In the genomic region with DNA sequence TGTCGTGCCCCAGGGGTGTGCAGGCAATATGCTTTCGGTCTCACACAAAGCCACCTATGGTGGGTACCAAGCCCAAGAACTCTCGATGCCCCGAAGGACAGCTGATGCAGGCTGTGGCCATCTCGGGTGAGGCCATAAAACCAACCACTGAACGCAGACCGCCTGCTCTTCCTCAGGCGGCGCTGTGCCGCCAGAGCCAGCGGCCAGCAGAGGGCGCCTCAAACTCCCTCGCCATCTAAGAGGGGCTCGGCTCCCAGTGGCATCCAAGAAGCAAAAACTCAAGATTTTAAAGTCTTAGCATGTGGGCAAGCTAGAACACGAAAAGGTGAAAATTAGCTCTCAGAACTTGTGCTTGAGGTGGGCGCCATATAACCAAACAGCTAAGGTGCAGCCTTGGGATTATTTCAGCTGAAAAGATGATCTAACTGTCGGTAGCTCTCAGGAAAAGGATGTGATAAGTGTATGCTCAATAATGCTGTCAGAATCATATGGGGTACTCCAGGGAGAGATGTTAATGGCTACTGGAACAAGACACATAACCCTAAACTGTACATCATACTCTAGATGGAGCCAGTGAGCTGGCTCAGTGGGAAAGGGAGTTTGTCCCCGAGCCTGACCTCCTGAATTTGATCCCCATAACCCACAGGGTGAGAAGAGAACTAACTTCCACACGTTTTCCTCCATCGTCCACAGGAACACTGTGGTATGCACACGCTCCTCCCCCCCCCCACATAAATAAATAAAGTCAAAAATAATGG, we compare ENCODE assay signal across 8 mouse cellular contexts. TPM values are rescaled to one million over a fixed set of nuclear protein-coding genes. Genes with fewer than 3 reads are reported as not detected.
DNase-seq lines count a peak whose midpoint lies in the region; ATAC-seq lines count a peak whose summit lies in the region.

No protein-coding gene starts in this region.

- intact Hi-C loops in heart, postnatal 36 days (cut with DNase I): loop anchor here (1.0 to 5.0 kb wide), 2 partner anchors 123 to 132 kb away; a partner anchor contains a TSS
- intact Hi-C loops in left cerebral cortex, postnatal 14 days (cut with DNase I): loop anchor here (5.0 kb wide), 3 partner anchors 77 to 402 kb away; a partner anchor contains a TSS

- no peak overlapping the region for H3K9ac ChIP-seq in embryonic facial prominence, embryonic 11.5 days (replicated peaks; ENCODE audit: low read length)
- peak overlapping the region; percentile 35; the same call in 1 of the 2 replicates for H3K9ac ChIP-seq in stomach, embryonic 16.5 days (ENCODE audit: low read length)

- H3K4me2 ChIP-seq in embryonic facial prominence, embryonic 11.5 days (ENCODE audit: low read depth, low read length): no peak overlapping the region
- H3K4me2 ChIP-seq in stomach, embryonic 16.5 days (ENCODE audit: low read depth, low read length): peak overlapping the region; percentile 29; the same call in 1 of the 2 replicates

- peaks cover 2% of the 10 kb centered on the region; the same call in 1 of the 2 replicates for H3K27me3 ChIP-seq in embryonic facial prominence, embryonic 11.5 days (ENCODE audit: control insufficient read depth, insufficient read depth, low read length)
- H3K27me3 ChIP-seq in stomach, embryonic 16.5 days (ENCODE audit: control insufficient read depth, insufficient read depth, low read length): peaks cover 18% of the 10 kb centered on the region

- WGBS in embryonic facial prominence, embryonic 11.5 days: 14% methylated on average over 21 of the region's 21 CpGs
- WGBS in stomach, embryonic 16.5 days: 11% methylated on average over 21 of the region's 21 CpGs

- DNase-seq in kidney, adult 18-20 months: peak; percentile 50
- DNase-seq in kidney, adult 11 months: no peak
- DNase-seq in adrenal gland, postnatal 25 days: peak; percentile 70
- DNase-seq in embryonic facial prominence, embryonic 11.5 days (ENCODE audit: low spot score): peak; percentile 79
- peak; percentile 54 to 69 for DNase-seq in heart, postnatal 36 days
- DNase-seq in left cerebral cortex, postnatal 14 days (ENCODE audit: low spot score in 2 of 2): peak; percentile 59 to 70

- ATAC-seq in embryonic facial prominence, embryonic 11.5 days (replicated peaks; ENCODE audit: insufficient number of reproducible peaks, low FRiP score, low TSS enrichment, low read depth): no peak
- peak; percentile 64 for ATAC-seq in megakaryocyte-erythroid progenitor cell, adult 5-6 weeks (replicated peaks; ENCODE audit: low FRiP score, low TSS enrichment, poor library complexity, severe bottlenecking)
- no peak for ATAC-seq in stomach, embryonic 16.5 days (ENCODE audit: insufficient read depth, low FRiP score)

- H3K4me1 ChIP-seq in embryonic facial prominence, embryonic 11.5 days (ENCODE audit: control insufficient read depth, insufficient read depth, low read length): no peaks in the 10 kb centered on the region; the same call in 1 of the 2 replicates
- H3K4me1 ChIP-seq in stomach, embryonic 16.5 days (ENCODE audit: control insufficient read depth, insufficient read depth, low read length): peaks cover 7% of the 10 kb centered on the region

- H3K27ac ChIP-seq in embryonic facial prominence, embryonic 11.5 days (replicated peaks; ENCODE audit: low read depth, low read length): no peak overlapping the region
- H3K27ac ChIP-seq in stomach, embryonic 16.5 days (ENCODE audit: low read length): no peak overlapping the region

- H3K9me3 ChIP-seq in embryonic facial prominence, embryonic 11.5 days (replicated peaks; ENCODE audit: control insufficient read depth, low read length): no peaks in the 10 kb centered on the region
- H3K9me3 ChIP-seq in stomach, embryonic 16.5 days (replicated peaks; ENCODE audit: control insufficient read depth, low read length): no peaks in the 10 kb centered on the region

- H3K36me3 ChIP-seq in embryonic facial prominence, embryonic 11.5 days (replicated peaks; ENCODE audit: control insufficient read depth, insufficient read depth, low read depth, low read length): no peaks in the 10 kb centered on the region
- no peaks in the 10 kb centered on the region for H3K36me3 ChIP-seq in stomach, embryonic 16.5 days (ENCODE audit: control insufficient read depth, insufficient read depth, low read length)

- no peak overlapping the region for H3K4me3 ChIP-seq in embryonic facial prominence, embryonic 11.5 days (ENCODE audit: low read depth, low read length)
- H3K4me3 ChIP-seq in stomach, embryonic 16.5 days (replicated peaks; ENCODE audit: low read length): no peak overlapping the region

RNA-seq across cellular contexts. Expression of a gene that starts 4.0 kb away (rescaled TPM):
- not detected in 2 replicates for total RNA-seq in adrenal gland, postnatal 25 days (2021)
- 2.7 and 4.9 TPM in 2 replicates for polyA plus RNA-seq in embryonic facial prominence, embryonic 11.5 days (2014; fragmentation: Nextera tagmentation; extraction: Ambion mirVana)
- total RNA-seq in heart, postnatal 36 days (2021): not detected
- total RNA-seq in left cerebral cortex, postnatal 14 days (2021): under 1 TPM in 1 of 2 experiments, not detected in 1; 0.51 TPM
- total RNA-seq in megakaryocyte-erythroid progenitor cell, adult 5-6 weeks (2014; fragmentation: Nextera tagmentation): not detected in 2 replicates
- total RNA-seq in megakaryocyte-erythroid progenitor cell, adult 5-6 weeks (2017): not detected in 2 replicates
- polyA plus RNA-seq in stomach, embryonic 16.5 days (2015; fragmentation: Nextera tagmentation; extraction: Ambion mirVana): 0.64 and 0.87 TPM in 2 replicates

RNA-seq across cellular contexts. Expression of a gene that starts 23.5 kb away (rescaled TPM):
- 5.3 and 6.3 TPM in 2 replicates for total RNA-seq in adrenal gland, postnatal 25 days (2021)
- 19.9 and 22.0 TPM in 2 replicates for polyA plus RNA-seq in embryonic facial prominence, embryonic 11.5 days (2014; fragmentation: Nextera tagmentation; extraction: Ambion mirVana)
- 1 to 10 TPM; 2.1 to 2.2 TPM for total RNA-seq in heart, postnatal 36 days (2021)
- total RNA-seq in left cerebral cortex, postnatal 14 days (2021): 10 to 100 TPM; 12.1 to 12.4 TPM
- not detected in 2 replicates for total RNA-seq in megakaryocyte-erythroid progenitor cell, adult 5-6 weeks (2014; fragmentation: Nextera tagmentation)
- total RNA-seq in megakaryocyte-erythroid progenitor cell, adult 5-6 weeks (2017): not detected in 2 replicates
- 4.8 and 5.1 TPM in 2 replicates for polyA plus RNA-seq in stomach, embryonic 16.5 days (2015; fragmentation: Nextera tagmentation; extraction: Ambion mirVana)

RNA-seq across cellular contexts. Expression of a gene that starts 35.7 kb away (rescaled TPM):
- 0.15 TPM in 1 of 2 replicates, not detected in the other for total RNA-seq in adrenal gland, postnatal 25 days (2021)
- polyA plus RNA-seq in embryonic facial prominence, embryonic 11.5 days (2014; fragmentation: Nextera tagmentation; extraction: Ambion mirVana): 0.13 and 0.29 TPM in 2 replicates
- not detected for total RNA-seq in heart, postnatal 36 days (2021)
- not detected for total RNA-seq in left cerebral cortex, postnatal 14 days (2021)
- total RNA-seq in megakaryocyte-erythroid progenitor cell, adult 5-6 weeks (2014; fragmentation: Nextera tagmentation): not detected in 2 replicates
- not detected in 2 replicates for total RNA-seq in megakaryocyte-erythroid progenitor cell, adult 5-6 weeks (2017)
- 0.56 and 0.67 TPM in 2 replicates for polyA plus RNA-seq in stomach, embryonic 16.5 days (2015; fragmentation: Nextera tagmentation; extraction: Ambion mirVana)

RNA-seq across cellular contexts. Expression of a gene that starts 38.2 kb away (rescaled TPM):
- 27.7 and 27.9 TPM in 2 replicates for total RNA-seq in adrenal gland, postnatal 25 days (2021)
- 85.9 and 92.9 TPM in 2 replicates for polyA plus RNA-seq in embryonic facial prominence, embryonic 11.5 days (2014; fragmentation: Nextera tagmentation; extraction: Ambion mirVana)
- total RNA-seq in heart, postnatal 36 days (2021): 10 to 100 TPM; 16.7 to 19.1 TPM
- 100 to 1,000 TPM; 137 to 156 TPM for total RNA-seq in left cerebral cortex, postnatal 14 days (2021)
- total RNA-seq in megakaryocyte-erythroid progenitor cell, adult 5-6 weeks (2014; fragmentation: Nextera tagmentation): 23.5 and 31.5 TPM in 2 replicates
- 11.6 and 16.4 TPM in 2 replicates for total RNA-seq in megakaryocyte-erythroid progenitor cell, adult 5-6 weeks (2017)
- polyA plus RNA-seq in stomach, embryonic 16.5 days (2015; fragmentation: Nextera tagmentation; extraction: Ambion mirVana): 56.0 and 59.1 TPM in 2 replicates
